Mouse (Mus musculus) kidney, postnatal 4 days (tissue): ENCODE data around the gene Ptdss2.

ENCODE experiments used
- DNase-seq, 2 experiments: peaks; one replicate each; pipeline ENCODE4 v3.0.0; 2021; ENCODE audit warnings: mixed read lengths in 2 of 2

Ptdss2 gene

GRCm38 (mm10) chr7:141175068-141175467, 52.9 kb downstream of the Ptdss2 start:
- DNase-seq: no peak

GRCm38 (mm10) chr7:141176173-141176572, 54.0 kb downstream of the Ptdss2 start:
- peak; percentile 92 to 94 for DNase-seq

- no peak for DNase-seq
Measured at GRCm38 (mm10) chr7:141188194-141188593, 66.0 kb downstream of the Ptdss2 start.

- no peak for DNase-seq
Measured at GRCm38 (mm10) chr7:141188733-141189132, 66.6 kb downstream of the Ptdss2 start.

- no peak for DNase-seq
Measured at GRCm38 (mm10) chr7:141190220-141190619, 68.0 kb downstream of the Ptdss2 start.

GRCm38 (mm10) chr7:141191036-141191435, 68.9 kb downstream of the Ptdss2 start:
- peak; percentile 55 to 64 for DNase-seq

GRCm38 (mm10) chr7:141191796-141192685, 69.9 kb downstream of the Ptdss2 start:
- no peak for DNase-seq

GRCm38 (mm10) chr7:141192776-141193347, 70.7 kb downstream of the Ptdss2 start:
- DNase-seq: no peak

- DNase-seq: peak in 1 of 2 experiments; percentile 55
Measured at GRCm38 (mm10) chr7:141193348-141193856, 71.2 kb downstream of the Ptdss2 start.

GRCm38 (mm10) chr7:141193948-141194347, 71.8 kb downstream of the Ptdss2 start, which contains the start of the genes Hras and Lrrc56:
Gene Hras, minus strand, starts transcription at chr7:141194005.
Gene Lrrc56, plus strand, starts transcription at chr7:141194157.
- peak; percentile 99 for DNase-seq

GRCm38 (mm10) chr7:141194409-141194808, 72.2 kb downstream of the Ptdss2 start:
- no peak for DNase-seq

- peak; percentile 97 for DNase-seq
Measured at GRCm38 (mm10) chr7:141194830-141195229, 72.6 kb downstream of the Ptdss2 start.

GRCm38 (mm10) chr7:141195754-141196153, 73.6 kb downstream of the Ptdss2 start:
- no peak for DNase-seq

- DNase-seq: no peak
Measured at GRCm38 (mm10) chr7:141196619-141197282, 74.6 kb downstream of the Ptdss2 start.

GRCm38 (mm10) chr7:141198121-141198520, 75.9 kb downstream of the Ptdss2 start:
- no peak for DNase-seq

GRCm38 (mm10) chr7:141204546-141204945, 82.4 kb downstream of the Ptdss2 start:
- no peak for DNase-seq

GRCm38 (mm10) chr7:141205504-141205903, 83.3 kb downstream of the Ptdss2 start:
- no peak for DNase-seq

- DNase-seq: no peak
Measured at GRCm38 (mm10) chr7:141206182-141206937, 84.2 kb downstream of the Ptdss2 start.
